Mouse (Mus musculus): Measurements from ENCODE around the gene Phf21a. TPM values are rescaled to one million over a fixed set of nuclear protein-coding genes. Genes with fewer than 3 reads are reported as not detected.
A peak's percentile ranks its signal among the peaks of the same experiment; 100 is the strongest.
"Not testable (repeated sequence)": the region's sequence is repeated elsewhere in the genome, so short reads cannot be mapped to it uniquely, and the experiment has no call there.

The Phf21a gene
- polyA plus RNA-seq, 1 experiment from 2014 or later = 29.9 TPM

- H3K4me2 ChIP-seq = no peak overlapping the region
- no peaks in the 10 kb centered on the region for H3K27me3 ChIP-seq
- H3K27ac ChIP-seq = no peak overlapping the region
- H3K9ac ChIP-seq = no peak overlapping the region
- no peak overlapping the region for H3K4me3 ChIP-seq
- no peak for ATAC-seq (ENCODE audit: borderline replicate concordance, extremely low read depth, low FRiP score, low TSS enrichment)
- peaks cover 12% of the 10 kb centered on the region; the same call in 1 of the 2 replicates for H3K4me1 ChIP-seq
- H3K36me3 ChIP-seq = no peaks in the 10 kb centered on the region
- WGBS = 47% methylated on average over 5 of the region's 5 CpGs
- no peaks in the 10 kb centered on the region for H3K9me3 ChIP-seq
Observed at GRCm38 (mm10) chr2:92143932-92144331, 51.0 kb downstream of the Phf21a start.

GRCm38 (mm10) chr2:92147925-92148750, 55.2 kb downstream of the Phf21a start:
- H3K4me2 ChIP-seq; H3K9me3 ChIP-seq; H3K9ac ChIP-seq; H3K27me3 ChIP-seq; H3K36me3 ChIP-seq; H3K4me1 ChIP-seq; H3K27ac ChIP-seq; ATAC-seq (ENCODE audit: borderline replicate concordance, extremely low read depth, low FRiP score, low TSS enrichment); H3K4me3 ChIP-seq: not testable (repeated sequence)
- 76% methylated on average over 5 of the region's 5 CpGs for WGBS

GRCm38 (mm10) chr2:92164291-92164690, 71.4 kb downstream of the Phf21a start:
- H3K4me3 ChIP-seq = no peak overlapping the region
- H3K9ac ChIP-seq = no peak overlapping the region
- H3K36me3 ChIP-seq = no peaks in the 10 kb centered on the region
- H3K27me3 ChIP-seq = no peaks in the 10 kb centered on the region
- no peaks in the 10 kb centered on the region for H3K9me3 ChIP-seq
- no peak overlapping the region for H3K27ac ChIP-seq
- H3K4me2 ChIP-seq = no peak overlapping the region
- no peak for ATAC-seq (ENCODE audit: borderline replicate concordance, extremely low read depth, low FRiP score, low TSS enrichment)
- 59% methylated on average over 10 of the region's 10 CpGs for WGBS
- H3K4me1 ChIP-seq = no peaks in the 10 kb centered on the region

GRCm38 (mm10) chr2:92166950-92167349, 74.0 kb downstream of the Phf21a start:
- H3K27ac ChIP-seq = no peak overlapping the region
- H3K9me3 ChIP-seq = no peaks in the 10 kb centered on the region
- no peaks in the 10 kb centered on the region for H3K27me3 ChIP-seq
- H3K4me3 ChIP-seq = no peak overlapping the region
- WGBS = 32% methylated on average over 7 of the region's 7 CpGs
- H3K4me1 ChIP-seq = no peaks in the 10 kb centered on the region
- no peak for ATAC-seq (ENCODE audit: borderline replicate concordance, extremely low read depth, low FRiP score, low TSS enrichment)
- H3K36me3 ChIP-seq = no peaks in the 10 kb centered on the region
- no peak overlapping the region for H3K4me2 ChIP-seq
- H3K9ac ChIP-seq = no peak overlapping the region

GRCm38 (mm10) chr2:92171046-92171643, 78.2 kb downstream of the Phf21a start:
- no peak for ATAC-seq (ENCODE audit: borderline replicate concordance, extremely low read depth, low FRiP score, low TSS enrichment)
- Histone ChIP-seq H3K27ac (no peak overlapping the region), H3K36me3 (no peaks in the 10 kb centered on the region), H3K4me3 (no peak overlapping the region), H3K4me1 (no peaks in the 10 kb centered on the region), H3K4me2 (no peak overlapping the region), H3K9me3 (no peaks in the 10 kb centered on the region), H3K9ac (no peak overlapping the region), H3K27me3 (no peaks in the 10 kb centered on the region)
- 29% methylated on average over 8 of the region's 8 CpGs for WGBS

GRCm38 (mm10) chr2:92172300-92172699, 79.4 kb downstream of the Phf21a start:
- Histone ChIP-seq H3K27ac (no peak overlapping the region), H3K4me2 (no peak overlapping the region), H3K9ac (no peak overlapping the region), H3K27me3 (no peaks in the 10 kb centered on the region), H3K4me1 (no peaks in the 10 kb centered on the region), H3K4me3 (no peak overlapping the region), H3K36me3 (no peaks in the 10 kb centered on the region), H3K9me3 (no peaks in the 10 kb centered on the region)
- WGBS = 61% methylated on average over 5 of the region's 5 CpGs
- ATAC-seq (ENCODE audit: borderline replicate concordance, extremely low read depth, low FRiP score, low TSS enrichment) = no peak

GRCm38 (mm10) chr2:92173186-92173585, 80.3 kb downstream of the Phf21a start:
- Histone ChIP-seq H3K27ac (no peak overlapping the region), H3K9ac (no peak overlapping the region), H3K4me3 (no peak overlapping the region), H3K9me3 (no peaks in the 10 kb centered on the region), H3K36me3 (no peaks in the 10 kb centered on the region), H3K4me1 (no peaks in the 10 kb centered on the region), H3K4me2 (no peak overlapping the region), H3K27me3 (no peaks in the 10 kb centered on the region)
- no peak for ATAC-seq (ENCODE audit: borderline replicate concordance, extremely low read depth, low FRiP score, low TSS enrichment)
- 87% methylated on average over 4 of the region's 4 CpGs for WGBS

GRCm38 (mm10) chr2:92174265-92174664, 81.3 kb downstream of the Phf21a start:
- H3K27me3 ChIP-seq = no peaks in the 10 kb centered on the region
- no peak overlapping the region for H3K4me2 ChIP-seq
- H3K36me3 ChIP-seq = no peaks in the 10 kb centered on the region
- H3K27ac ChIP-seq = no peak overlapping the region
- ATAC-seq (ENCODE audit: borderline replicate concordance, extremely low read depth, low FRiP score, low TSS enrichment) = no peak
- no peaks in the 10 kb centered on the region for H3K4me1 ChIP-seq
- 65% methylated on average over 7 of the region's 7 CpGs for WGBS
- H3K4me3 ChIP-seq = no peak overlapping the region
- no peak overlapping the region for H3K9ac ChIP-seq
- no peaks in the 10 kb centered on the region for H3K9me3 ChIP-seq

GRCm38 (mm10) chr2:92175002-92175401, 82.1 kb downstream of the Phf21a start:
- 87% methylated on average over 4 of the region's 4 CpGs for WGBS

GRCm38 (mm10) chr2:92176292-92176691, 83.4 kb downstream of the Phf21a start:
- Histone ChIP-seq H3K27ac (no peak overlapping the region), H3K4me2 (no peak overlapping the region), H3K9me3 (no peaks in the 10 kb centered on the region), H3K4me1 (no peaks in the 10 kb centered on the region), H3K27me3 (no peaks in the 10 kb centered on the region), H3K9ac (no peak overlapping the region), H3K4me3 (no peak overlapping the region), H3K36me3 (no peaks in the 10 kb centered on the region)
- 37% methylated on average over 4 of the region's 4 CpGs for WGBS
- ATAC-seq (ENCODE audit: borderline replicate concordance, extremely low read depth, low FRiP score, low TSS enrichment) = no peak

More at GRCm38 (mm10) chr2:92175002-92175401, 82.1 kb downstream of the Phf21a start:
- ATAC-seq (ENCODE audit: borderline replicate concordance, extremely low read depth, low FRiP score, low TSS enrichment) = no peak
- no peak overlapping the region for H3K4me3 ChIP-seq
- no peak overlapping the region for H3K9ac ChIP-seq
- H3K27ac ChIP-seq = no peak overlapping the region
- no peaks in the 10 kb centered on the region for H3K27me3 ChIP-seq
- no peak overlapping the region for H3K4me2 ChIP-seq
- H3K36me3 ChIP-seq = no peaks in the 10 kb centered on the region
- no peaks in the 10 kb centered on the region for H3K4me1 ChIP-seq
- no peaks in the 10 kb centered on the region for H3K9me3 ChIP-seq

- Histone ChIP-seq H3K36me3 (no peaks in the 10 kb centered on the region), H3K4me2 (peak overlapping the region; percentile 89), H3K27ac (peak overlapping the region; percentile 100), H3K27me3 (no peaks in the 10 kb centered on the region), H3K9ac (peak overlapping the region; percentile 92), H3K4me1 (peaks cover 16% of the 10 kb centered on the region), H3K9me3 (no peaks in the 10 kb centered on the region), H3K4me3 (peak overlapping the region; percentile 92)
- ATAC-seq (ENCODE audit: borderline replicate concordance, extremely low read depth, low FRiP score, low TSS enrichment) = no peak
- WGBS = 3% methylated on average over 11 of the region's 11 CpGs
Observed at GRCm38 (mm10) chr2:92182146-92182756, 89.3 kb downstream of the Phf21a start.

GRCm38 (mm10) chr2:92182981-92183501, 90.1 kb downstream of the Phf21a start:
- Histone ChIP-seq H3K4me1 (peaks cover 21% of the 10 kb centered on the region), H3K27ac (peak overlapping the region; percentile 100), H3K9me3 (no peaks in the 10 kb centered on the region), H3K27me3 (no peaks in the 10 kb centered on the region), H3K9ac (peak overlapping the region; percentile 92), H3K4me2 (peak overlapping the region; percentile 89), H3K4me3 (peak overlapping the region; percentile 92), H3K36me3 (no peaks in the 10 kb centered on the region)
- WGBS = under 1% methylated on average over 41 of the region's 41 CpGs
- ATAC-seq (ENCODE audit: borderline replicate concordance, extremely low read depth, low FRiP score, low TSS enrichment) = peak; percentile 66

Measured in lung, embryonic 15.5 days (tissue).